Mouse (Mus musculus): ENCODE measurements around the gene Rsph3a. TPM values are rescaled to one million over a fixed set of nuclear protein-coding genes. Genes with fewer than 3 reads are reported as not detected.
"Not testable (repeated sequence)": the region's sequence is repeated elsewhere in the genome, so short reads cannot be mapped to it uniquely, and the experiment has no call there.

Rsph3a gene
- polyA plus RNA-seq, 1 experiment from 2014 or later = 38.5 TPM

DNA sequence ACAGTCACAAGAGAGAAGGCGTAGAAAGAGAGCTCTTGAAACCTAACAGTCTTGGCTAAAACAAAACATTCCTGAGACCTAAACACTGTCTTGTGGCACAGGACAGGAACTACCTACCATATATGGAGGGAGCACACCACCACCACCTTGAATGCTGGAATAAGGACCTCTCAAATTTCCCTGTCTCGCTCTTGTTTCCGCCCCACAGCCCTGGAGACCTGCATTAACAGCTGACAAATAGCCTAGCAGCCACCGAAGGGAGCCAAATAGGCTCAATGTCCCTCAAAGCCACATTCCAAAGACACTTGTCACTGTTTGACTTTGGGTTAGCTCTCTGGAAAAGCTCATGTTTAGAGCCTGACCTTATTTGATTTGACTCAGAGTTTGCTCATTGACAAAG is 40.2 kb downstream of the Rsph3a start:
- not testable (repeated sequence) for H3K9me3 ChIP-seq (ENCODE audit: control insufficient read depth, low read length); H3K4me3 ChIP-seq (ENCODE audit: low read depth, low read length); H3K27me3 ChIP-seq (ENCODE audit: control insufficient read depth, insufficient read depth, low read length); H3K4me1 ChIP-seq (replicated peaks; ENCODE audit: control insufficient read depth, insufficient read depth); H3K36me3 ChIP-seq (ENCODE audit: control insufficient read depth, insufficient read depth, low read length); H3K27ac ChIP-seq (replicated peaks); H3K9ac ChIP-seq (ENCODE audit: low read length); H3K4me2 ChIP-seq (replicated peaks; ENCODE audit: low read depth)
- ATAC-seq (ENCODE audit: low FRiP score, low TSS enrichment) = peak; percentile 77
- WGBS = 47% methylated on average over 4 of the region's 4 CpGs
- peak; percentile 12 for DNase-seq (ENCODE audit: low spot score)

DNA sequence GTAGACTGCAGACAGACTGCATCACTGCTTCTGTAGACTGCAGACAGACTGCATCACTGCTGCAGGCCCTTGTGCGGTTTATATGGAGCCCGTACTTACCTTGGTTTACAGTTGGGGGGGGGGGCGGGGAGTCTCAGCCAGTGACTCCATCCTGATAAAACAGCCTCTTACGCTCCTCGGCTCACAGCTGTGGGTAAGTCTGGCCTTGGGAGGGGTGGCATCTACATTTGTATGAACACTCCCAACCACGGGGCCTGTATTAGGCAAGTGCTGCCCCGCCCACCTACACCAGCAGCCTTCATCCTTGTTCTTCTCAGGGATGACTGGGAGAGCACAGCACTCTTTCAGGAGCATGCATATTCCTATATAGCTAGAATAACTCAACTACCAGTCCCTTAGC is 41.6 kb downstream of the Rsph3a start:
- DNase-seq (ENCODE audit: low spot score) = peak; percentile 13
- H3K4me3 ChIP-seq (ENCODE audit: low read depth, low read length); H3K27ac ChIP-seq (replicated peaks); H3K9me3 ChIP-seq (ENCODE audit: control insufficient read depth, low read length); H3K4me1 ChIP-seq (replicated peaks; ENCODE audit: control insufficient read depth, insufficient read depth); ATAC-seq (ENCODE audit: low FRiP score, low TSS enrichment); H3K27me3 ChIP-seq (ENCODE audit: control insufficient read depth, insufficient read depth, low read length); H3K9ac ChIP-seq (ENCODE audit: low read length); H3K36me3 ChIP-seq (ENCODE audit: control insufficient read depth, insufficient read depth, low read length); H3K4me2 ChIP-seq (replicated peaks; ENCODE audit: low read depth): not testable (repeated sequence)
- 71% methylated on average over 7 of the region's 7 CpGs for WGBS

DNA sequence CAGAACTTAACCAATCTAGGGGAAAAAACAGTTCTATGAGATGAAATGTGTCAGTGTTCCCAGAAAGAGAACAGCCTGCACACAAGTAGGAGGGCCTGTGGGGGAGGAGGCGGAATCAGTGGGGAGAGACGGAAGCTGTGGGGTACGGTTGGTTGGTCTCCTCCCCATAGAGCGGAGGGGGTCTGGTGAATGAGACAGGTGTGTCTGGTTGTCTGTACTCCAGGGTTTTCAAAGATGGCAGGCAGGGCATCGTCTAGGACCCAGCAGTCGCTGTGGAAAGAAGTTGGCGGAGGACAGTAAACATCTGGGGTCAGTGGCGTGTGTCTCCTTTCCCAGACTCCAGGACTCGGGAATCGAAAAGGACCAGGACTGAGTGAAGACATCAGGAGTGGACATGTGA is 57.8 kb downstream of the Rsph3a start:
- not testable (repeated sequence) for H3K9me3 ChIP-seq (ENCODE audit: control insufficient read depth, low read length); H3K9ac ChIP-seq (ENCODE audit: low read length); H3K27me3 ChIP-seq (ENCODE audit: control insufficient read depth, insufficient read depth, low read length); ATAC-seq (ENCODE audit: low FRiP score, low TSS enrichment); H3K4me3 ChIP-seq (ENCODE audit: low read depth, low read length); H3K4me2 ChIP-seq (replicated peaks; ENCODE audit: low read depth); H3K36me3 ChIP-seq (ENCODE audit: control insufficient read depth, insufficient read depth, low read length); H3K27ac ChIP-seq (replicated peaks); H3K4me1 ChIP-seq (replicated peaks; ENCODE audit: control insufficient read depth, insufficient read depth)
- WGBS = 73% methylated on average over 10 of the region's 10 CpGs
- DNase-seq (ENCODE audit: low spot score) = peak; percentile 9

- not testable (repeated sequence) for H3K27ac ChIP-seq (replicated peaks); H3K9me3 ChIP-seq (ENCODE audit: control insufficient read depth, low read length); ATAC-seq (ENCODE audit: low FRiP score, low TSS enrichment); DNase-seq (ENCODE audit: low spot score); H3K9ac ChIP-seq (ENCODE audit: low read length); H3K4me3 ChIP-seq (ENCODE audit: low read depth, low read length); H3K27me3 ChIP-seq (ENCODE audit: control insufficient read depth, insufficient read depth, low read length); H3K36me3 ChIP-seq (ENCODE audit: control insufficient read depth, insufficient read depth, low read length); H3K4me2 ChIP-seq (replicated peaks; ENCODE audit: low read depth); H3K4me1 ChIP-seq (replicated peaks; ENCODE audit: control insufficient read depth, insufficient read depth)
- WGBS = 71% methylated on average over 1 of the region's 6 CpGs
Observed at GRCm38 (mm10) chr17:8006771-8007170, 61.4 kb downstream of the Rsph3a start.

- DNase-seq (ENCODE audit: low spot score); H3K27ac ChIP-seq (replicated peaks); H3K4me3 ChIP-seq (ENCODE audit: low read depth, low read length); H3K27me3 ChIP-seq (ENCODE audit: control insufficient read depth, insufficient read depth, low read length); H3K4me1 ChIP-seq (replicated peaks; ENCODE audit: control insufficient read depth, insufficient read depth); ATAC-seq (ENCODE audit: low FRiP score, low TSS enrichment); H3K4me2 ChIP-seq (replicated peaks; ENCODE audit: low read depth); H3K9ac ChIP-seq (ENCODE audit: low read length); H3K9me3 ChIP-seq (ENCODE audit: control insufficient read depth, low read length); H3K36me3 ChIP-seq (ENCODE audit: control insufficient read depth, insufficient read depth, low read length): not testable (repeated sequence)
- WGBS = 74% methylated on average over 3 of the region's 7 CpGs
Observed at GRCm38 (mm10) chr17:8009565-8009964, 64.2 kb downstream of the Rsph3a start.

GRCm38 (mm10) chr17:8013974-8014373 is 68.6 kb downstream of the Rsph3a start:
- H3K4me2 ChIP-seq (replicated peaks; ENCODE audit: low read depth) = not testable (repeated sequence)

GRCm38 (mm10) chr17:8022675-8023074 is 77.3 kb downstream of the Rsph3a start:
- not testable (repeated sequence) for H3K4me1 ChIP-seq (replicated peaks; ENCODE audit: control insufficient read depth, insufficient read depth); H3K36me3 ChIP-seq (ENCODE audit: control insufficient read depth, insufficient read depth, low read length); H3K27me3 ChIP-seq (ENCODE audit: control insufficient read depth, insufficient read depth, low read length); H3K9ac ChIP-seq (ENCODE audit: low read length); H3K9me3 ChIP-seq (ENCODE audit: control insufficient read depth, low read length); DNase-seq (ENCODE audit: low spot score); H3K4me3 ChIP-seq (ENCODE audit: low read depth, low read length); H3K4me2 ChIP-seq (replicated peaks; ENCODE audit: low read depth); H3K27ac ChIP-seq (replicated peaks)
- ATAC-seq (ENCODE audit: low FRiP score, low TSS enrichment) = peak; percentile 68
- no CpG with 5 or more reads among the region's 6 CpGs for WGBS

More at GRCm38 (mm10) chr17:8013974-8014373, 68.6 kb downstream of the Rsph3a start:
- not testable (repeated sequence) for H3K4me1 ChIP-seq (replicated peaks; ENCODE audit: control insufficient read depth, insufficient read depth); ATAC-seq (ENCODE audit: low FRiP score, low TSS enrichment); H3K4me3 ChIP-seq (ENCODE audit: low read depth, low read length); H3K27ac ChIP-seq (replicated peaks); H3K9me3 ChIP-seq (ENCODE audit: control insufficient read depth, low read length); H3K27me3 ChIP-seq (ENCODE audit: control insufficient read depth, insufficient read depth, low read length); H3K9ac ChIP-seq (ENCODE audit: low read length); H3K36me3 ChIP-seq (ENCODE audit: control insufficient read depth, insufficient read depth, low read length); DNase-seq (ENCODE audit: low spot score)
- WGBS = 100% methylated on average over 2 of the region's 4 CpGs

- H3K27me3 ChIP-seq (ENCODE audit: control insufficient read depth, insufficient read depth, low read length); H3K4me2 ChIP-seq (replicated peaks; ENCODE audit: low read depth); H3K27ac ChIP-seq (replicated peaks); H3K4me3 ChIP-seq (ENCODE audit: low read depth, low read length); H3K9me3 ChIP-seq (ENCODE audit: control insufficient read depth, low read length); H3K36me3 ChIP-seq (ENCODE audit: control insufficient read depth, insufficient read depth, low read length); H3K4me1 ChIP-seq (replicated peaks; ENCODE audit: control insufficient read depth, insufficient read depth); H3K9ac ChIP-seq (ENCODE audit: low read length); DNase-seq (ENCODE audit: low spot score): not testable (repeated sequence)
- no CpG with 5 or more reads among the region's 12 CpGs for WGBS
- ATAC-seq (ENCODE audit: low FRiP score, low TSS enrichment) = 0 out of 2 replicates have a peak, but pooled peaks have one; percentile 32
Observed at GRCm38 (mm10) chr17:8027475-8028168, 82.2 kb downstream of the Rsph3a start.

Data from stomach, postnatal 0 days (tissue).